Mouse (Mus musculus) cerebellum, adult 11-12 months (tissue): Measurements from ENCODE around the gene Gm21833.
"Not testable (repeated sequence)": the region's sequence is repeated elsewhere in the genome, so short reads cannot be mapped to it uniquely, and the experiment has no call there.

ENCODE experiments used
- DNase-seq: peaks from one replicate; pipeline ENCODE4 v3.0.0; 2022

The Gm21833 gene

DNA sequence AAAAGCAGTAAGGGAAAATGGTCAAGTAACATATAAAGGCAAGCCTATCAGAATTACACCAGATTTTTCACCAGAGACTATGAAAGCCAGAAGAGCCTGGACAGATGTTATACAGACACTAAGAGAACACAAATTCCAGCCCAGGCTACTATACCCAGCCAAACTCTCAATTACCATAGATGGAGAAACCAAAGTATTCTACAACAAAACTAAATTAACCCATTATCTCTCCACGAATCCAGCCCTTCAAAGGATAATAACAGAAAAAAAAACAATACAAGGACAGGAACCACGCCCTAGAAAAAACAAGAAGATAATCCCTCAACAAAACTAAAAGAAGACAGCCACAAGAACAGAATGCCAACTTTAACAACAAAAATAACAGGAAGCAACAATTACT, at the start of gene Gm21833:
Gene Gm21833, plus strand, starts transcription at position 301 of the 400 bp plus-strand sequence.
- DNase-seq = not testable (repeated sequence)

GRCm38 (mm10) chr16:82789521-82789920, 38.7 kb upstream of the Gm21833 start:
- no peak for DNase-seq

DNA sequence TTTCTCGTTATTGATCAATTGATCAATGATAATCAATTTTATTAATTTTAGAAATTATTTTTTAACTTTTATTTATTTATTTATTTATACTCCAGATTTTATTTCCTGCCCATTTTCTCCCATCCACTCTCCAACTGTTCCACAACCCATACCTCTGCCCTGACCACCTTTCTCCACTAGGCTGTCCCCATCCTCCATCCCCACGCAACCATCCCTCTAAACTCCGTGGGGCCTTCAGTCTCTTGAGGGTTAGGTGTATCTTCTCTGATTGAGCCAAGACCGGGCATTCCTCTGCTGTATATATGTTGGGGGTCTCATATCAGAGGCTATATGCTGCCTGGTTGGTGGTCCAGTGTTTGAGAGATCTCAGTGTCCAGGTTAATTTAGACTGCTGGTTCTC, 31.7 kb upstream of the Gm21833 start:
- DNase-seq = no peak

- DNase-seq = no peak
These were observed 12.9 kb upstream of the Gm21833 start for GRCm38 (mm10) chr16:82815255-82815654.

GRCm38 (mm10) chr16:82816615-82817014, 11.6 kb upstream of the Gm21833 start:
- no peak for DNase-seq

DNA sequence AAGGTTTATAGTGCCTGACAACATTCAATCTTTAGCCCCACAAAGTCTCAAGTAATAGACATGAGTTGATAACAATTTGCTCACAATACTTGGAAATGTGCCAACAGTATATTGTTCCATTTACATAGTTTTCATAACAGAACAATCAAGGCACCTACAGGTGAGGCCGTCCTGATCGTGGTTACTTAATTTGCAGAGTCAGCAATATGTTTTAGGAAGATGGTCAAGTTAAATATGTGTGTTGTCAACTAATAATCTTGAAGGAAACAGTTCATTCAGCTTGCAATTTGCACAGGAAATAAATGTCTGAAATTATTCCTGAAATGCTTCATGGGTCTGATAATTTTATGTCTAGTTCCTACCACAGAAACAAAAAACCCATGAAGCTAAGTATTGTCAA, 27.6 kb downstream of the Gm21833 start:
- no peak for DNase-seq

GRCm38 (mm10) chr16:82864590-82864989, 36.4 kb downstream of the Gm21833 start:
- no peak for DNase-seq
